Mouse (Mus musculus) CD8-positive naive resting alpha-beta T cell, adult 2 months (primary cell): Measurements from ENCODE around the gene A530016L24Rik.

Experiments
- DNase-seq, 2 experiments: peaks; one replicate each; pipeline ENCODE4 v3.0.0; 2022; ENCODE audit warnings: low read depth in 2 of 2, low spot score in 2 of 2

Gene A530016L24Rik

GRCm38 (mm10) chr12:112549287-112549686 is 60.0 kb downstream of the A530016L24Rik start:
- DNase-seq = no peak
